Mouse (Mus musculus) forebrain, embryonic 16.5 days (tissue): ENCODE data around the gene Aff4. TPM values are rescaled to one million over a fixed set of nuclear protein-coding genes. Genes with fewer than 3 reads are reported as not detected.
"Not testable (repeated sequence)": the region's sequence is repeated elsewhere in the genome, so short reads cannot be mapped to it uniquely, and the experiment has no call there.

Experiments
- ATAC-seq: fragments of 200-750 bp; cut with Nextera tagmentation; 2 replicates; pipeline ENCODE4 v1.8.0; 2017; ENCODE audit warnings: mild to moderate bottlenecking, moderate library complexity
- H3K27ac ChIP-seq: fragments of 300-500 bp; sonication (generic); 2 replicates; pipeline ENCODE4 v1.5.1; 2014; ENCODE audit warnings: low read length, control low read depth
- H3K27me3 ChIP-seq: fragments of 300-500 bp; sonication (generic); replicated peaks from 2 replicates; pipeline ENCODE4 v1.6.1; 2014; ENCODE audit warnings: low read length; ENCODE audit not compliant: control insufficient read depth, insufficient read depth
- H3K36me3 ChIP-seq: fragments of 300-500 bp; sonication (generic); 2 replicates; pipeline ENCODE4 v1.6.1; 2014; ENCODE audit not compliant: control insufficient read depth, insufficient read depth
- H3K4me1 ChIP-seq: fragments of 300-500 bp; sonication (generic); replicated peaks from 2 replicates; pipeline ENCODE4 v1.6.1; 2014; ENCODE audit warnings: low read length; ENCODE audit not compliant: control insufficient read depth, insufficient read depth
- H3K4me2 ChIP-seq: fragments of 300-500 bp; sonication (generic); 2 replicates; pipeline ENCODE4 v1.6.1; 2014; ENCODE audit warnings: mild to moderate bottlenecking, low read length, control low read depth
- H3K4me3 ChIP-seq: fragments of 300-500 bp; sonication (generic); replicated peaks from 2 replicates; pipeline ENCODE4 v1.5.1; 2014; ENCODE audit warnings: mild to moderate bottlenecking, low read length, control low read depth
- H3K9ac ChIP-seq: fragments of 300-500 bp; sonication (generic); replicated peaks from 2 replicates; pipeline ENCODE4 v1.6.1; 2014; ENCODE audit warnings: low read depth, low read length, control low read depth
- H3K9me3 ChIP-seq: fragments of 300-500 bp; sonication (generic); 2 replicates; pipeline ENCODE4 v1.6.1; 2016; ENCODE audit warnings: low read length; ENCODE audit not compliant: control insufficient read depth
- whole genome bisulfite sequencing: fragments of 180-500 bp; shearing (Covaris S2); extraction: QIAGEN DNeasy Blood & Tissue Kit; methylation state at CpG from one replicate; pipeline ENCODE4 v1.1.7; 2014; 5-methylcytosine and 5-hydroxymethylcytosine counted together
- polyA plus RNA-seq: library from polyadenylated mRNA; unstranded; fragments of >200 nt; fragmentation: Nextera tagmentation; extraction: Ambion mirVana; gene quantifications from 2 replicates; pipeline ENCODE4 v1.2.1, GENCODE M21; 2015

Aff4 gene
- polyA plus RNA-seq, 1 experiment from 2014 or later: 62.0 TPM

GRCm38 (mm10) chr11:53314770-53315173 lies 35.9 kb upstream of the Aff4 start:
- ATAC-seq: no peak
- Histone ChIP-seq H3K9ac (no peak overlapping the region), H3K4me2 (no peak overlapping the region), H3K4me1 (no peaks in the 10 kb centered on the region), H3K36me3 (no peaks in the 10 kb centered on the region), H3K4me3 (no peak overlapping the region), H3K27me3 (no peaks in the 10 kb centered on the region), H3K27ac (no peak overlapping the region), H3K9me3 (no peaks in the 10 kb centered on the region)
- WGBS: 80% methylated on average over 1 of the region's 1 CpGs

DNA sequence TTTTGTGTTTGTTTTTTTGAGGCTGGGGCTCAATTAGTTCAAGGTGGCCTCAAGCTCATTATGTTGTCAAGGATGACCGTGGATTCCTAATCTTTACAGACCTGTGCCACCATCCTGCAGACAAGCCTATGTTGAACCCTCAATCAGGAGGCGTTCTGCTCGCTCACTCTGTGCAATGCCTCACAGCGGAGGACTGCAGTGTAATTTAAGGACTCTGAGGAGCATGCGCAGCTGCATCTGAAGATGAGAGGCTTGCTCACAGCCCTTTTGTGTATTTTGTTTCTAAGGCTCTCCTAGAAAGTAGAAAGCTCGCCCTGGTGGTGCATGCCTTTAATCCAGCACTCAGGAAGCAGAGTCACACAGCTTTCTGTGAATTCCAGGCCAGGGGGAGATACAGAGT lies 33.6 kb upstream of the Aff4 start:
- no peaks in the 10 kb centered on the region for H3K4me1 ChIP-seq
- no peak for ATAC-seq
- H3K27ac ChIP-seq: no peak overlapping the region
- no peak overlapping the region for H3K9ac ChIP-seq
- 32% methylated on average over 6 of the region's 6 CpGs for WGBS
- no peaks in the 10 kb centered on the region for H3K9me3 ChIP-seq
- H3K4me3 ChIP-seq: no peak overlapping the region
- no peak overlapping the region for H3K4me2 ChIP-seq
- no peaks in the 10 kb centered on the region for H3K36me3 ChIP-seq
- H3K27me3 ChIP-seq: no peaks in the 10 kb centered on the region

DNA sequence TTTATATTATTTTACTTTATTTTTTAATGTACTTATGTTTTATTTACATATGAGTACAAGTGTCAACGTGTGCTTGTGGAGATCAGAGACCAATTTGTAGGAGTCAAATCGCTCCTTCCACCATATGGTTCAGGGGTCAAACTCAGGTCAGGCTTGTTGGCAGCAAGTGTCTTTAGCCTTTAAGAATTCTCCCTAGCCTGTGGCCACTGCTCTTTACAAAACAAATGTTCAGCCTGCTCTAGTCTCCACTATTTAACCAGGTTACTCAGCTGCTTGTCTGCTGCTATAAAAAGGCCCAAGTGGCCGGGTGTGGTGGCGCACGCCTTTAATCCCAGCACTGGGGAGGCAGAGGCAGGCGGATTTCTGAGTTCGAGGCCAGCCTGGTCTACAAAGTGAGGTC lies 32.6 kb upstream of the Aff4 start:
- no peaks in the 10 kb centered on the region for H3K36me3 ChIP-seq
- WGBS: 81% methylated on average over 7 of the region's 7 CpGs
- no peak overlapping the region for H3K4me3 ChIP-seq
- no peaks in the 10 kb centered on the region for H3K27me3 ChIP-seq
- no peak overlapping the region for H3K9ac ChIP-seq
- H3K4me2 ChIP-seq: no peak overlapping the region
- ATAC-seq: no peak
- H3K9me3 ChIP-seq: no peaks in the 10 kb centered on the region
- no peaks in the 10 kb centered on the region for H3K4me1 ChIP-seq
- H3K27ac ChIP-seq: no peak overlapping the region

DNA sequence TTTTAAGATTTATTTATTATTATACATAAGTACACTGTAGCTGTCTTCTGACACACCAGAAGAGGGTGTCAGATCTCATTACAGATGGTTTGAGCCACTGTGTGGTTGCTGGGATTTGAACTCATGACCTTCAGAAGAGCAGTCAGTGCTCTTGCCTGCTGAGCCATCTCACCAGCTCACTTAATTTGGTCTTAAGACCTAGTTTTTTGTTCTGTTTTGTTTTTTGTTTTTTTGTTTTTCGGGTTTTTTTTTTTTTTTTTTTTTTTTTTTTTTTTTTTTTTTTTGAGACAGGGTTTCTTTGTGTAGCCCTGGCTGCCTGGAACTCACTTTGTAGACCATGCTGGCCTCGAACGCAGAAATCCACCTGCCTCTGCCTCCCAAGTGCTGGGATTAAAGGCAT lies 32.1 kb upstream of the Aff4 start:
- H3K9ac ChIP-seq, ATAC-seq, H3K4me1 ChIP-seq, H3K4me2 ChIP-seq, H3K36me3 ChIP-seq, H3K27ac ChIP-seq, H3K4me3 ChIP-seq, H3K27me3 ChIP-seq, H3K9me3 ChIP-seq: not testable (repeated sequence)
- 69% methylated on average over 3 of the region's 3 CpGs for WGBS

- 88% methylated on average over 13 of the region's 13 CpGs for WGBS
- not testable (repeated sequence) for H3K27me3 ChIP-seq, H3K4me2 ChIP-seq, H3K27ac ChIP-seq, H3K4me3 ChIP-seq, H3K36me3 ChIP-seq, H3K9ac ChIP-seq, H3K4me1 ChIP-seq, H3K9me3 ChIP-seq, ATAC-seq
Measured at GRCm38 (mm10) chr11:53319867-53320266, 30.8 kb upstream of the Aff4 start.

DNA sequence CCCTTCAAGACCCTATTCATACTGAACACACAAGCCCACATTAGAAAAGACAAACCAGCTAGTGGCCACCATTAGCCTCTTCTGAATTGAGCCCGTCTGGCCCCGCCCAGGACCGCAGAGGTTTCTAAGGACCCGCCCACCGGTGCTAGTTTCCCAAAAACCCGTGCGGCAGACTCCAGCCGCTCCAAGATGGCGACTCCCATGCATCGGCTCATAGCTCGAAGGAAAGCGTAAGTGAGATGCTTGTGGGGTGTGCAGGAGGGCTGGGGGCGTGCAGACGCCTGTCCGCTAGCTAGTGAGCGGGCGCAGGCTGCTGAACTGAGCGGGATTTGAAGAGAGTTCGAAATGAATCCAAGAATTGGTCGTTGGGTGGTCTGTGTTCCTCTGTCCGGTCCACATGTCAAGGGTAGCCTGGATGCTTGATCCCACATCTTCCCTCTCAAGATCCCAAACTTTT lies 26.1 kb upstream of the Aff4 start, which contains the start of gene Zcchc10:
Zcchc10 (plus strand) TSS at position 168 of the 457 bp plus-strand sequence.
- Histone ChIP-seq H3K9ac (peak within 1 kb of the TSS; percentile 87), H3K27ac (peak within 1 kb of the TSS; percentile 78), H3K4me2 (peak within 1 kb of the TSS; percentile 81), H3K4me1 (peaks cover 6% of the 10 kb centered on the region), H3K4me3 (peak within 1 kb of the TSS; percentile 86), H3K27me3 (no peaks in the 10 kb centered on the region), H3K9me3 (no peaks in the 10 kb centered on the region), H3K36me3 (no peaks in the 10 kb centered on the region; the same call in none of the 2 replicates)
- WGBS: under 1% methylated on average over 21 of the region's 21 CpGs
- ATAC-seq: peak; percentile 99

DNA sequence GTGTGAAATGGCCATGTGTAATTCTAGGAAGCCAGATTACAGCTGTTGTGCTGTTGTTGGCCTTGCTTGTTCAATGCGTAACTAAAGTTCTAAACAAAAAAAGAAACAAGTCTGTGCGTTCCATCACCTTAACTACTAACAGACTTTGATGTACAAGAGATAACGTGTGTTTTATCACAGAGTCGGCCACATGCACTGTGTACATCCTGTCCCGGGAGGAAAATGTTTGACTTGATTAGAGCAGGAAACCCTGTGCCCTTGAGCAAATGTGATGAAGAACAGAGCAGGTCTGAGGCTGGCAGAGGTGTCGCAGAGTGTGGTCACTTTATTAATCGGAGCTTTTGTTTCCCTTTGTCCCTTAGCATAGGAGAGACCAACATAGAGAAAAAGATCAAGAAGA lies 20.3 kb upstream of the Aff4 start:
- peaks cover 3% of the 10 kb centered on the region for H3K4me1 ChIP-seq
- H3K36me3 ChIP-seq: no peaks in the 10 kb centered on the region; the same call in none of the 2 replicates
- no peaks in the 10 kb centered on the region for H3K27me3 ChIP-seq
- H3K4me3 ChIP-seq: no peak overlapping the region
- no peak overlapping the region for H3K4me2 ChIP-seq
- H3K9me3 ChIP-seq: no peaks in the 10 kb centered on the region
- no peak overlapping the region for H3K27ac ChIP-seq
- no peak overlapping the region for H3K9ac ChIP-seq
- no peak for ATAC-seq
- 96% methylated on average over 7 of the region's 7 CpGs for WGBS

DNA sequence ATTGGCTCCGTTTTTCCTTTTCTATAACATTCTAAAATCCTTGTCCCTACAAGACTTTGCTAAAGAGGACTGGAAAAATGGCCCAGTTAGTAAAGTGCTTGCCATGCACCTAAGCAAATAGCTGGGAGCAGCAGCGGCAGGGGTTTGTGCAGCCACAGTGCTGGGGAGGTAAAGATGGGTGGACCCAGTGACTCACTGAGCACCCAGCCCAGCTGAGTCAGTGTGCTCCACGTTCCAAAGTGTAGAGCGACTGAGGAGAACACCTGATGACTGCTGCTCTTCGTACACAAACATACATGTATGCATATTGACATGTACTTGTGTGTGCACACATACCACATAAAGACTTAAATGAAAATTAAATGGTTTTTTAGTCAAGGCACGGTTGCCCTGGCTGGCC lies 19.5 kb upstream of the Aff4 start:
- ATAC-seq: no peak

GRCm38 (mm10) chr11:53332076-53332680 lies 18.5 kb upstream of the Aff4 start:
- WGBS: 87% methylated on average over 14 of the region's 14 CpGs
- ATAC-seq: no peak
- no peak overlapping the region for H3K4me3 ChIP-seq
- H3K9me3 ChIP-seq: no peaks in the 10 kb centered on the region
- no peaks in the 10 kb centered on the region for H3K27me3 ChIP-seq
- H3K27ac ChIP-seq: no peak overlapping the region
- no peak overlapping the region for H3K4me2 ChIP-seq
- H3K4me1 ChIP-seq: no peaks in the 10 kb centered on the region
- no peaks in the 10 kb centered on the region; the same call in none of the 2 replicates for H3K36me3 ChIP-seq
- no peak overlapping the region for H3K9ac ChIP-seq

More for the DNA sequence above, 19.5 kb upstream of the Aff4 start:
- H3K4me2 ChIP-seq: no peak overlapping the region
- H3K27ac ChIP-seq: no peak overlapping the region
- no peak overlapping the region for H3K4me3 ChIP-seq
- H3K9ac ChIP-seq: no peak overlapping the region
- no peaks in the 10 kb centered on the region for H3K27me3 ChIP-seq
- H3K36me3 ChIP-seq: no peaks in the 10 kb centered on the region; the same call in none of the 2 replicates
- H3K9me3 ChIP-seq: no peaks in the 10 kb centered on the region
- H3K4me1 ChIP-seq: no peaks in the 10 kb centered on the region
- 92% methylated on average over 6 of the region's 6 CpGs for WGBS
